Mouse (Mus musculus): ENCODE data around the gene Gm9747. TPM values are rescaled to one million over a fixed set of nuclear protein-coding genes. Genes with fewer than 3 reads are reported as not detected.

Gm9747 gene
- polyA plus RNA-seq, 1 experiment from 2014 or later = 22.6 TPM

Other genes starting within 250 kb of the Gm9747 start
- 5.3 and 5.9 TPM in 2 replicates for gene Irs1, start 58.3 kb downstream of the Gm9747 start, polyA plus RNA-seq (2014; fragmentation: Nextera tagmentation; extraction: Ambion mirVana)
- 7.2 and 7.7 TPM in 2 replicates for gene Rhbdd1, start 83.3 kb downstream of the Gm9747 start, polyA plus RNA-seq (2014; fragmentation: Nextera tagmentation; extraction: Ambion mirVana)

All from midbrain, embryonic 11.5 days (tissue).